Mouse (Mus musculus) embryonic fibroblast, embryonic 13.5 days (primary cell): ENCODE results near the gene Sh3bp4.

ENCODE experiments used
- CTCF ChIP-seq: IDR thresholded peaks from 2 replicates; pipeline ENCODE4 v1.5.1; 2011; ENCODE audit warnings: mild to moderate bottlenecking, control low read depth, low read length, moderate library complexity, borderline replicate concordance; ENCODE audit not compliant: insufficient read depth
- POLR2A ChIP-seq: IDR thresholded peaks from 2 replicates; pipeline ENCODE4 v1.6.1; 2011; ENCODE audit warnings: low read depth, mild to moderate bottlenecking, control low read depth, low read length, moderate library complexity

DNA sequence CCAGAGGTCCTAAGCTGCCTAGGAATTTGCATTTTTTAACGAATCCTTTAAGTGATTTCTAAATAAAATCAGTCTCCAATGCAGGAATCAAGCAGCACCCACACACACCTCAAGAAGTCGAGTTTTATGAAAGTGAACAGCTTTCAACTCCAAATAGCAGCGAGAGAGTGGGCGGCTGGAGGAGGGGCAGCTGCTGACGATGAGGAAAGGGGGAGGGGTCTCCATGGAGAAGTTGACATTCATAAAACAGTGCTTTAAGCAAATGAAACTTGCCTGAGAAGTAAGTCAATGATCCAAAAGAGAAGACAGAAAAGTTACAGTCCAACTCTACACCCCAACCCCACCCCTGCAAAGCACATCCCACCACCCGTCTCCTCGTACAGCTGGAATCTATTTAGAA lies 123.4 kb downstream of the Sh3bp4 start:
- TF ChIP-seq CTCF (no peak), POLR2A (no peak)
